Mouse (Mus musculus): ENCODE results near the gene St3gal2.

DNA sequence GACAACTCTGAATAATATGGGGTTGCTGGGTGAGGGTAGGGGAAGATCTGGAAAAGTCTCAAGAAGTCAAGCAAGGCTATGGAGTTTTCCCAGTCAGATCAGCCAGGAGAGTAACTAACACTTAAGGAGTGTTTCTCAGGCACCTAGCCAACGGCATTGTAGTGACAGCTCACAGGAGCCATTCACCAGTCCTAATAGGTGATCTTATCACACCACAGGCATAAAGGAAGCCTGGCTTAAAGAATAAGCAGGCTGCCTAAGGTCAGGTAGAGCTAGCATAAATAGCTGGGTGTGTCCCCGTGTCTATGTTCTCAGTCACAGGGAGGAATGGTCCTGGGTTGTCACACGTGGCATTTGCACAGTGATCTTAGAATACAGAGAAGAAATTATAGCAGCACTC, 18.7 kb upstream of the St3gal2 start:
- TF ChIP-seq POLR2A (IDR thresholded peaks at IDR 0.05; ENCODE audit: borderline replicate concordance, control insufficient read depth, low read depth, low read length) (no peak), CTCF (IDR thresholded peaks at IDR 0.05; ENCODE audit: control insufficient read depth, insufficient read depth, low read length) (no peak)

Measured in bone marrow, adult 2 months (tissue).